Mouse (Mus musculus) B cell, adult 67 days (primary cell): ENCODE results near the gene Ccdc103. TPM values are rescaled to one million over a fixed set of nuclear protein-coding genes. Genes with fewer than 3 reads are reported as not detected.

Source experiments
- total RNA-seq, 2 experiments: library from RNA; stranded (reverse); gene quantifications; 4 replicates each; pipeline ENCODE4 v1.2.4; 2023

Gene Ccdc103
- not detected for total RNA-seq

GRCm38 (mm10) chr11:102880585-102881313 lies at the start of gene Ccdc103, which contains the start of gene Eftud2:
Gene Ccdc103 (plus strand): TSS chr11:102881204.
Gene Eftud2 (minus strand): TSS chr11:102880985.

GRCm38 (mm10) chr11:102835549-102835948 lies 45.5 kb upstream of the Ccdc103 start, which contains the start of gene Higd1b:
Gene Higd1b (plus strand): TSS chr11:102835849.

GRCm38 (mm10) chr11:102884616-102885219 lies 3.7 kb downstream of the Ccdc103 start, which contains the start of gene Fam187a:
Gene Fam187a (plus strand): TSS chr11:102885169.

GRCm38 (mm10) chr11:102900763-102901162 lies 19.8 kb downstream of the Ccdc103 start, which contains the start of gene Gfap:
Gene Gfap (minus strand): TSS chr11:102900912.

GRCm38 (mm10) chr11:102924557-102925350 lies 43.8 kb downstream of the Ccdc103 start, which contains the start of gene Kif18b:
Gene Kif18b (minus strand): TSS chr11:102925124.

Other genes with a start within 250 kb of the Ccdc103 start
- not detected for gene Meioc, start 217.5 kb upstream of the Ccdc103 start, total RNA-seq
- 10 to 100 TPM; 24.4 to 25.1 TPM for gene Ccdc43, start 183.4 kb upstream of the Ccdc103 start, total RNA-seq
- under 1 TPM in 1 of 2 experiments, not detected in 1; 0.52 TPM for gene Adam11, start 119.8 kb upstream of the Ccdc103 start, total RNA-seq
- gene Gjc1, start 61.5 kb upstream of the Ccdc103 start, total RNA-seq, result not detected
- not detected for gene Higd1b, start 45.4 kb upstream of the Ccdc103 start, total RNA-seq
- gene Eftud2, start 219 bp upstream of the Ccdc103 start, total RNA-seq, result 100 to 1,000 TPM; 128 to 132 TPM
- not detected for gene Fam187a, start 4.0 kb downstream of the Ccdc103 start, total RNA-seq
- not detected for gene Gfap, start 19.7 kb downstream of the Ccdc103 start, total RNA-seq
- under 1 TPM; 0.21 to 0.84 TPM for gene Kif18b, start 43.9 kb downstream of the Ccdc103 start, total RNA-seq
- not detected for gene C1ql1, start 65.5 kb downstream of the Ccdc103 start, total RNA-seq
- 10 to 100 TPM; 55.5 to 61.3 TPM for gene Nmt1, start 147.0 kb downstream of the Ccdc103 start, total RNA-seq
- gene Dcakd, start 147.1 kb downstream of the Ccdc103 start, total RNA-seq, result 10 to 100 TPM; 15.0 to 20.2 TPM
- gene Plcd3, start 220.5 kb downstream of the Ccdc103 start, total RNA-seq, result 1 to 10 TPM in 1 of 2 experiments, under 1 TPM in 1; 0.99 to 2.3 TPM
- gene Acbd4, start 220.5 kb downstream of the Ccdc103 start, total RNA-seq, result 10 to 100 TPM; 43.2 to 61.9 TPM
- 10 to 100 TPM; 41.6 to 56.4 TPM for gene Hexim1, start 235.0 kb downstream of the Ccdc103 start, total RNA-seq